Mouse (Mus musculus) spleen, postnatal 10 days (tissue): Measurements from ENCODE around the gene Scgb1b11.
"Not testable (repeated sequence)": the region's sequence is repeated elsewhere in the genome, so short reads cannot be mapped to it uniquely, and the experiment has no call there.

Experiments used
- DNase-seq, 2 experiments: peaks; one replicate each; pipeline ENCODE4 v3.0.0; 2021 to 2022; ENCODE audit warnings: low spot score in 2 of 2

The Scgb1b11 gene

DNA sequence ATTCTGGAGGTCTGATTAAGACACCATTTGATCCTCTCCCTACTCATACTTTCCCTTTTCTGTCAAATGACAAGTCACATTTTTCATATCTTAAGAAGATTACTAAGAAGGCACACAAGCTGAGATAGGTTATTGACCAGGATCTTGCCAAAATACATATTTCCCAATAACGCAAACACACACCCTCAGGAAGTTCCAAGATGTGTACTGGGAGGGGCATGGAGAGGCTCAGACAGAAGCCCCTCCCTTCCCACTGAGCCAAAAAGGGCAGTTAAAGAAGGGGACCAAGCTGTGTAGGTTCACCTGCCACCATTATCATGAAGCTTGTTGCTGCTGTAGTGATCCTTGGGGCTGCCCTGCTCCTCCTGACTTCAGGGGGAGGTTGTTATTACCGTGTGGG lies at the start of gene Scgb1b11:
Gene Scgb1b11, plus strand, starts transcription at position 301 of the 400 bp plus-strand sequence.
- DNase-seq, result not testable (repeated sequence)

DNA sequence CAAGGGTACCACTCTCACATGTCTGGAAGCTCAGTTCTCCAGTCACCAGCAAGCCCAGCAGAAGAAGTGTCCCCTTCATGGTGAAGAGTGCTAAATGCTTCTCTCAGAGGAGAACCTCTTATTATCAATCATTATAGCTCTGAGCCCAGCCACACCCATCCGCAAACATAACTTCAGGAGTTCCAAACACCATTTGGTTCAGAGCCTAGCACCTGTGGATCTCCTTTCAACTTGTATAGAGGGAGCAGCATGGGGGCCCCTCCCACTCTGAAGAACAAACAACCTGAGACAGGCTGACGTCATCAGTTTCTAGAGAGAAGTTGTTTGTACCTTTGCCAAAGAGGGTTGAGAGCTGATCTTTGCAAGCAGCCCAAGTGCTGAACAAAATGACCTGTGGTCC lies 11.6 kb upstream of the Scgb1b11 start, which contains the start of gene Scgb2b11:
Gene Scgb2b11, minus strand, starts transcription at position 101 of the 400 bp plus-strand sequence.
- DNase-seq, result not testable (repeated sequence)
